Mouse (Mus musculus) layer of hippocampus, postnatal 10 days (tissue): ENCODE data around the gene Nedd9. TPM values are rescaled to one million over a fixed set of nuclear protein-coding genes. Genes with fewer than 3 reads are reported as not detected.

Experiments used
- DNase-seq, 2 experiments: peaks; one replicate each; pipeline ENCODE4 v3.0.0; 2021; ENCODE audit warnings: low spot score in 2 of 2
- total RNA-seq, 2 experiments: library from RNA; stranded (reverse); gene quantifications; 2 replicates each; pipeline ENCODE4 v1.2.3; 2021

Nedd9 gene
- total RNA-seq, 2 experiments from 2014 or later = 16.9 to 20.7 TPM

DNA sequence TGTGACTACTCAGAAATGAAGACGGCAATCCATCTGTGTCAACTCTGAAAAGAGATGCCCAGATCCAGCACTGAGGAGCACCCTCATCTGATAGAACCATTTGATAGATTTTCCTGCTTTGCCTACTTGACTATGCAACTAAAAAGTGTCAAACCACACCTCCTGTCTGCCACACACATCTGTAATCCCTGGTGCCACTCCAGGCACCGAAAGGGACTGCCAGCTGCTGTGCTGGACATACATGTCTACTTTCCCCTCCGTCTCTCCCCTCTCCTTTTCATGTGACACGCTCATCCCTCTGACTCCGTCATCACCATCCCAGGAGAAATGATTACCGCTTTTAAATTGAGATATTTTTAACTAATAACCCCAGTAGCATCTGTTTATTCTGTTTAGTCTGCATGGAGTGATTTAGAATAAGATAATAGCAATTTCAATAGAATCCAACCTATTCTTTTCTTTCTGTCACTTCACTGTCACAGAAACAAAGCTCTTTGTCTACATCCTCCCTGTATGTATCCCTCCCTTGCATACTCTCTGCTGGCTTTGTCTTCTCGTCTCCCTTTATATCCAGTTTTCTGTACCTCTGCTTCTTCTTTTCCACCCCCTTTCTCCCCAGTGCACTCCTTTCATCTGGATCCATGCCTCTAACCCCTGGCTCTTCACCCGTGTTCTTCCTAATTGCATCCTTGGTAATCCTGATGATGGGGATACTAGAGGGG, 5.0 kb upstream of the Nedd9 start:
- DNase-seq = no peak

DNA sequence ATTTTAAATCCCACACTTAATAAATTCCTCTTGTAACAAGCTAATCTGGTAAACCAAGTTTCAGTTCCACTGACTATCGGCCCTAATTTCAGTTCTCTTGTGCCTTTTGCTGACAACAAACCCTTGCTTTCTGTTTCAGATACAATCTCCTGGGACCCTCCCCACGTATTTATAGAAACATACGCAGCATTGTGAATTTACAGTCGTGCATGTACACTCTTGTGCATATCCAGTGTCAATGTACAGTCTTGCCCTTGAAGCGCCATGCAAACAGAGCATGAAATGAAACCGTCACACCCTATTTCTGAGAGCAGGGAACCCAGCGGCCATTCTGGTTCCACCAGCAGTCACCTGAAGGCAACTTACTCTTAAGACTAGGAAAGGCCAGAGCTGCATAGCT, 4.4 kb upstream of the Nedd9 start:
- no peak for DNase-seq

DNA sequence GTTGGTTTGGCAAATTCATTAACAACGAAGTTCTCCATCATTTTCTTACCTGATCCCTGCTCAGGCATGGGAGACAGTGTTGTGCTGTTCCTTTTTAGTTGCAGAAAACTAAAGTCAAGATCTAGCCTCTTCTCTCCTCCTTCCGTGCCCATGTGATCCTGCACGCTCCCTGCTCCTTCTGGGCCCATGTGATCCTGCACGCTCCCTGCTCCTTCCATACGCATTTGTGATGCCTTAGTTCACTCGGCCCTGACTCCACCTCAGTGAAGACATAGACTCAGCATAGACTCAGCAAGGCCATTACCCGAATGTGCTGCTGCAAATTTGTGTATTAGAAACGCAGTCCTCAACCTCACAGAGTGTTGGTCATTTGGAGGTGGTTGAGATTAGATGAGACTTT, 3.1 kb upstream of the Nedd9 start:
- no peak for DNase-seq

DNA sequence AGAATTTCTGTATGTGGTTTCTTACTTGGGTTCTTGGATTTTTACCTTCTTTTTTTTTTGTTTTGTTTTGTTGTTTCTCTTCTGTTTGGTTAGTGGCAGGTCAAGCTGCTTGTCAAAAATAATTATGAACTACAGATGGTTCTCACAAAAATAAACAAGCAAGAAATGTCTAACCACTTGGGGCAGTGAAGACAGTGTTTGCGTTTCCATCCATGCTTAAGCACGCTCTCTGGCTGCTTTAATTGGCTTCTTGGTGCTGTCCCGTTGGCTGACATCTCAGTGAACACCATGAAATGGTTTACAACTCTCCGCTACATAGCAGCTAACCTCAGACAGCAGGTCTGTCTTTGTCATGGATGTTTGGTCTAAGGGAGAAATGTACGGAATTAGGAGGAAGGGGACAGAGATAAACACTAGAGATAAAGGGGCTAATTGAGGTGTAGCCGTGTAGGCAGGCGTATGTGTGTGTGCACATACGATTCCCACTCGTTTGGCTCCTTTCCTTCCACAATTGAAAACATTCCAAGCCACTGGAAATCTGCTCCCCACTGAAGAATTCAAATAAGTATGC, 2.6 kb upstream of the Nedd9 start:
- DNase-seq = no peak

DNA sequence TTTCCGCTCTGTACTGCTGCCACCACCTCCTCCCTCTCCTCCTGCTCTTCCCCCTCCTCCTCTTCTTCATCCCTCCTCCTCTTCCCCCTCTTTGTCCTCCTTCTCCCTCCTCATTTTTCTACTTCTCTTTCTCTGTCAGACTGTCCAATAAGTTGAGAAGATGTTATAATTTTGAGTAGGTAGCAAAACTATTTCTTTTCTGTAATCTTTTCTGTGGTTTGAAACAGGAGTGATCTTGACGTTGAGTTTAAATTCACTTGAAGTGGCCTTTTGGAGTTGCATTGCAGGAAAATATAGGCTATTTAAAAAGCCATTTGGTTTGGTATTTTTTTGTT, 214 bp upstream of the Nedd9 start:
- no peak for DNase-seq

DNA sequence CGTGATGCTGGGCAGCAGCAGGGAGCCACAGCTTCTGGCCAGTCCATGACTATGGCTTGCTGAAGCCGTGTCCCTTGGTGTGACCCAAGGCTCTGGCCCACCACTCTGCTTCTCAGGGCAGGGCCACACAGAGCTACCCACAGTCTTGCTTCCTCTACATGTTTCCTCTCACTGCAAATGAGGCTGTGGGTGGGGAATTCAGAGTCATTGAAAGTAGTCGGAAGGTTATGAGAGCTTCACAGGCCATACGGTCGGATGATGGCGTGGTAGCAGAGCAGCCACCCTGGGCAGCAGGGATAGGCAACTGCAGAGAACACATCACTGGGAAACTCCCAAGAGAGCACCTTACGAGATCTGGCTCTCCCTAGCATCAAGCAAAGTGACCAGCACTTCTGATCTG, 3.2 kb downstream of the Nedd9 start:
- DNase-seq = no peak

DNA sequence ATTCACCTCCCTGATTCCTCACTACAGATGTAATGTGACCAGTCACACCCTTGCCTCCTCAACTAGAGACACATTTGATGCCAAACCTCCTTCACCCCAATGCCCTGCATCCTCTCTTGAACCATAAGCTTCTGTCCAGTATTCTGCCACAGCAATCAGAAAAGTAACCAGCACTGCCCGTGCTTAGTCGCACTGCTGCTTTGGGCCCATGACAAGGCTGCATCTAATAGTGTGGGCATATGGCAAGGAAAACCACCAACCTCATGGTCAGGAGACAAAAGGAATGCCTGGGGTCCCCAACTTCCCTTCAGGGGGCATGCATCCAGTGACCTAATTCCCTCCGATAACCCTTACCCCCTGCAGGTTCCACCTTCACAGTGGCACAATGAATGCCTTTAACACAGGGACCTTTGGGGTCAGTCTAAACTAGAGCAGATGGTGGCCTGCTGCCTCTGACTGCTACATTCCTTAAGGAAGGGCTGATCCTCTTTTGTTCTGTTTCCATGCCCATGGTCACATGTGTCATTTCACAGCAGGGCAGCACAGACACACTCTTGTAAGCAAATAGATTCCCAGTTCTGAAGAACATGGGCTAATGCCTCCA, 4.7 kb downstream of the Nedd9 start:
- DNase-seq = no peak

DNA sequence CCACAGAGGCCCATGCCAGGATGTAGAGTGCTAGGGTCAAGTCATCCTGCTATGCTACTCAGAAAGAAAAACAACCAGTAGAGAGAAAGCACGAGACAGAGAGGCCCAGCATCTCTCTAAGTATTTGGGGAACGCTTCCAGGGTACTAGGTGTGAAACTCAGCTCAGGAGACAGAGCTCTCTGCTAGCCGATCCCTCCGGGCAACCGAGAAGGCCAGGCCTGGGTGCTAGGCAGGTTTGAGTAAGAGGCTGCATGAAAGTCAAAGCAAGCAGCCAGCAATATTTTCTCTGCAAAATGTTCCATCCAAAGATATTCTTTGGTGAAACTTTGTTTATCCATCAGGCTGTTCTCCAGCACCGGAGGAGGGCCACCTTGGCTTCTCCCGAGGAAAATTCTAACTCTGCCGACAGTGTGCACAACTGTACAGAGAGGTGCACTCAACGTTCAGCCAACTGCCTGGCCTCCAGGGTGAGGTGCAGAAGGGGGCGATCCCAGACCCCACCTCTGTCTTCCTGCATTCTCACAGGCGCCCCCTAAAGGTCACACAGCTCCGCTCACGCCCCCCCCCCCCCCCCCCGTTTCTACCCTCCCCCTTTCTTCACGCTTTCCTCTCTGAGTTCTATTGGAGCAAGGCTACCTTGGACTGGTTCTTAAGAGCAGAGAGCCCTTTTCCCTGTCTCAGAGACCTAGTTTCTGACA, 7.3 kb downstream of the Nedd9 start:
- DNase-seq = no peak

DNA sequence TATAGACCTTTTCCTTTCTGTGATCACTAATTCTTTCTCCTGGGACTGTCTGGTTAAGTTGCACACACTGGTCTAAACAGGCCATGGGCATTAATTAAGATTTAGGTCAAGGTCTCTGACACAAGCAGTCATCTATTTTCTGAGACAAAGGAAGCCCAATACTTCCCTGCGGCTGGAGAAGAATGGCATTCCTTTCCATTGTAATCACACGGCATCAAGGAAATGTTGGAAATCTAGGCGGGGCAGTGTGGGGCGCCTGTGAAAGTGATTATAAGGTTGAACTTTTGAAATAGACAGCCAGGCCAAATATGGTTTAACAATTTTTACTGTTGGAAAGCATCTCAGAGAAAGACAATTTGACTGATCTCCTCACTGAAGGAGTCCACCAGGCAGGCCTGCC, 10.9 kb downstream of the Nedd9 start:
- no peak for DNase-seq

DNA sequence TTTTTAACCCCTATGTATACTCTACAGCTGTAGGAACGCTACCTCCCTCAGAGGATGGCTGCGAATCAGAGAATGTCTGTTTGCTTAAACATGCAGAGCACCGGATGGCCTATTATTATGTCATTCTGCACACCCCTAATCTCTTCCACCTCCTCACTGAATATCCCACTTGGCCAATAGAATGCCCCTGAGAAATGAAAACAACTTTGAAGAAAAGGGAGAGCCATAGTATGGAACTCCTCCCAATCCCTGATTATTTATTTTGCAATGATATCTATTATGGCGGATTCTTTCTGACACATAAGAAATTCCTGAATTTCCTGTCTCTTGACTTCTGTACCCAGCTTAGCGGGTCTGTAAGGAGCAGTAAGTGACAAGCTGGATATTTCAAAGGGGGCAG, 12.8 kb downstream of the Nedd9 start:
- no peak for DNase-seq

DNA sequence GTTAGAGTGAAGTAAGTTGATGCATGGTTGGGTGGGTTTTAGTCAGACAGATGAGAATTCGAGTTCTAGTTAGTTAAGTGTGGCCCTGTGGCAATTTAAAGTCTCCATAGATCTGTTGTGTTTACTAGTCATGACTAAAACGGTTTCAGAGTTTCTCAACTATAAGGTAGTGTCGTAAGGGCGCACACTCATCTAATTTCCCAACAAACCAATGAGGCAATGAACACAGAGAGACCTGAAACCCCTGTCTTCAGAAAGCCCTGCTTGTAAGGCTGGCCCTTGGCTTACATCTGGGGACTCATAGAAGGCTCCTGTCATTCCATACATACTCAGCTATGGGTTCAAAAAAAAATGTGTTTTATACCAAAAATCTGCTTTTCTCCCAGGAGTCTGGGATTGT, 13.7 kb downstream of the Nedd9 start:
- DNase-seq = no peak

DNA sequence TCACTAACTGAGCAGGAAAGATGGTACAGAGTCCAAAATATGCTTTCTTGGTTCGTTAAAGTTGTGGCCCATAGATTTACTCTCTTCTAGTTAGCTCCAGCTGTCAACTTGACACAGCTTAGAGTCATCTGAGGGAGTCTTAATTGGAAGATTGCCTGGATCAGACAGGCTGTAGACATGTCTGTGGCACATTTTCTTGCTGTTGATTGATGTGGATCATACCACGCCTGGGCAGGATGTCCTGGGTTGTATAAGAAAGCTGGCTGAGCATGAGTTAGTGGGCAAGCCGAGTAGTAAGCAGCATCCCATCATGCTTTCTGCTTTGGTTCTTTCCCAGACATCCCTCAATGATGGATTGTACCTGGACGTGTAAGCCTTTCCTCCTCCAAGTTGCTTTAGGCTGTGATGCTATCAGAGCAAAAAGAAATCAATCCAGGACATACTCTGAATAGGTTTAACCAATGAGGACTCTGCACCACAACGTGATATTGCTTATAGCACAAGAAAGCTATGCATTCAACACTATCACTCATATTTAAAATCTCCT, 14.2 kb downstream of the Nedd9 start:
- DNase-seq = no peak

DNA sequence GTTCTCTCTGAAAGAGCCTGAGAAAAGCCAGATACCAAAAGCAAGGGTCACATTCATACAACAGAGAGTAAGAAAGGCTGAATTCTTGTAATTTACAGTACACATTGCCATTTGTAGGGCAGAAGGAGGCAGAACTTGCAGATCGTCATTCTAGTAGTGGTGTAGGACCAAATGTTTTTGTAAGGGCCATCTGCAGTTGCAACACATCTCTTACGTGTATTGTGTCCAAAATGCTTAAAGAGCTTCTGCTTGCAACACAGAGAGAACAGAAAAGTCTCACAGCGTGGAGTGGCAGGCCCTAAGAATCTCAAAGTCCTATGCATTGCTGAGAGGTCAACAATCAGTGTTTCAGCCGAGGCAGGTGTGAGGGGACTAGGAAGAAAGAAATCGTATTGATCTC, 18.9 kb downstream of the Nedd9 start:
- DNase-seq = no peak

DNA sequence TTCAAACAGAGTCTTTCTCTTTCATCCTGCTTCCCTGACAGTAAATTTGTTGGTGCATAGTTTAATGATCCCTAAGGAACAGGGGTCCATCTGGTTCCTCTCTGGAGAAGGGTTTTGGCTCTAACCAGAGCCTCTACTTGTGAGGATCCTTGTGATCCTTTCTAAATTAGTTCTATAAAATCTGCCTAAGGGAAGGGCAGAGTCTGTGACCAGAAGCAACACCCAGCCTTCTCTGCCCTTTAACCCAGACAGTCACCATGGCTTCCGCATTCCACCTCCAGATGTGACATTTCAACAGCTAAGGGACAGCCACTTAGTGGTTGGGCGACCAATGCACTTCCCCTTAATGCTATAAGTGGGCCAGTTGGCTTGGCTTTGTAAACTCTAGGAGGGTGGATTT, 20.1 kb downstream of the Nedd9 start:
- DNase-seq = no peak

DNA sequence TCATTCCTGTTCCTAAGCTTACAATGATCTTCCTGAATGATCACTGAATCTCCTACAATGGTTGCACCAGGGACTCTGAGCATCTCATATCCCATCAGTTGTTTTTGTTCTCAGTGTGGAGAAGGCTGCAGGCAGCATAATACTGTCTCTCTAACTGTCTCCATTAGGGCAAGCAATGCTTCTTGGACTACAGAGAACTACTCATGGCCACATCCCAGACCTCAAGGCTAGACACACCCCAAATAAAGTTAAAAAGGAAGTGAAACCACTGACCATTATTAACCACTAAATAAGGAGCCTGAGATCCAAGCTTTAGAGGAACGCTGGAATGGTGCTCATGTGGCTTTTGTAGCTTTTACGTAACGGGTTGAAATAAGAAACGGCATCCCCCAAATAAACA, 20.5 kb downstream of the Nedd9 start:
- DNase-seq = no peak

DNA sequence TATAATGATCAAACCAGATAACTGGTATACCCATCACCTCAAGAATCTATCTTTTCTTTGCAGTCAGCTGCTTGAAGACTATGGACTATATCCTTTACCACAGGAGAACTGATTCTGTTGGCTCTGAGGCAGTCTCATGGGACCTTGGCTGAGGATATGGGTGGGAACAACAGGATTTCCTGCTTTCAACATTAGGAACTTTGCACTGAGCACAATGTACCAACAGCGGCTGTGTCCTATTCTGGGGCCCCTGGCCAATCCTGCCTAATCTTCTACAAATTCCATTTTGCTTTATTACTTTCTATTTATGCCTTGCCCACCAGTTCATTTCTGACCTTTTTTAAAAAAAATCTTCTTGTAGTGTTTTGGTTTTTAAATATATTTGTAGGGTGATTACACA, 21.0 kb downstream of the Nedd9 start:
- no peak for DNase-seq

DNA sequence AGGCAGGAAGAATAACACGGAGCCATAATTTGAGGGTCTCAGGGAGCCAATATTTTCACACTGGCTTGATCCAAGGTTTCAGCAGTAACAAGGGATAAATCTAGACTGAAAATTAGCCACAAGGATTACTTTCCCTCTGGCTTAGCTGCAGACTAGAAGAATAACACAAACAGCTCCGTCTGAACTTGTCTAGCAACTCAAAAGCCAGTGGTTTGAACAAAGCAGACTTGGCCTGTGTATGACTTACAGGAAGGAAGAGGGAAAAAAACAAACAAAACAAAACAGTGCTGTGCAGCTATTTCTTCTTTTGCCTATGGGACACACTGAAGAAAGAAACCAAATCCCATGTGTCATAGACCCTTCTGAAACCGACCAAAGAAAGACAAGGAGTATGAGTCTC, 25.7 kb downstream of the Nedd9 start:
- no peak for DNase-seq

DNA sequence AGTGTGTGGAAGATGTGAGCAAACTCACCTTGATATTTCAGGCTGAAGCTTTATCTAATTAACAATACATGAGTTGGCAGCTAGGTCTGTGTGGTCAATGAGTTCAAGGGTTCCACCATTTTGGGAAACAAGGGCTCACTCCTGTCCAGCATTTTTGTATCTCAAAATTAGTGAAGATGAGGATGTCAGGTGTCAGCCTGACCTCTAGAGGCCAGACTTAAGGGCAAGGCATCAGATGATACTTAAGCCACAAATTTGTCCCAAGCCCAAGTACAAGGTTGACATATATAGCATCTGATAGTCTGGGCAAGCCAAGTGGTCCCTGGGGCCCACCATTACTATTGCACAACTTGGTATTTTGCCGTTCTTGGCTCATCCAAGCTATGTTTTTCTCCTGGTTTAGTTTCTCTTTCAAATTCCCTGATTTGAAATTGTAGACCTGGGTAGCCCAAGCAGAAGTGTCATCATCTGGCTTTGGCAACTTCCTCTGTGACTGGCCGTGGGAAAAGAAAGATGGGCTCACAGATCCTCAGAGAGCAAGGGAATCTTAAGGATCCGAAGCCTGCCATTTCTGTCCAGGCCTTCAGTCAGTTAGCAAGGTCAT, 27.4 kb downstream of the Nedd9 start:
- DNase-seq = no peak

DNA sequence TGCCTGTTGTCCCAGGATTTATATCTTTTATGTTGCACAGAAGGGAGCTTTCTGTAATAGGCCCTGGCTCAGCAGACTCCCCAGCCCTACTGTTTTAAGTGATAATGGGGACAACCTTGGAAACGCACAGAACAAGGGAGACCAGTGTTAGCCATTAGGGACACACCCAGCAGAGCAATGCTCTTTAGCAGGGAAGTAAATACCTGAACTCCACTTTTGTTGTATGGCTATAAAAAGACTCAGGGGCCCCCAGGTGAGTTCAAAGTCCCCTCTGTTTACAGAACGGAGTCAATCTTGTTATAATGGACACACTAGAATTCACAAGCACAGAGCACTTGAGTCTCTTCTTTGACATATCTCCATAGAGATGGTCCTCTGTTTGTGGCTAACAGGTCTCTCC, 28.5 kb downstream of the Nedd9 start:
- DNase-seq = no peak

DNA sequence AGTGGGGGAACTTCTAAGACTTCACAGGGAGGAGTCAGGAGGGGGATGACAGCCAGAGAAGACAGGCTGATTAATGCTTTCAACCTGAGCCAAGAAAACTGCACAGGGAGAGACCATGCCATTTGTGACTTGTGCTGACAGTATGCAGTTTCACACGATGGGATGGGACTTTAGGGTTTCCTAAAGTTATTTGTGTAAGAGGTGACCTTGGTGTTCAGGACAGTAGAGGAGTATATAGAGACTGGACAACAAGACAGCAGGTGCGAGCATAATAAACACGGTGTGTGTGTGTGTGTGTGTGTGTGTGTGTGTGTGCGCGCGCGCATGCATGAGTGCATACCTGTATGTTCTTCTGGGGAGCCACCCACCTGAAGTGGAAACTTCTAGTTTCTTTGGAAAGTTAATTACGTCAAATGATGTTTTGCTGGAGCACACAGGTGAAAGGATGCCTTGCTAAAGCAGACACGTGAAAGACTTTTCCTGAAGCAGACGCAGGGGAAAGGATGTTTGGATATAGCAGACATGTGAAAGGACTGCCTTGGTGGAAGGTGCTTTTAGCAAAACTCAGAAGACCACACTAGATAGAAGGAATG, 29.3 kb downstream of the Nedd9 start:
- DNase-seq = no peak

DNA sequence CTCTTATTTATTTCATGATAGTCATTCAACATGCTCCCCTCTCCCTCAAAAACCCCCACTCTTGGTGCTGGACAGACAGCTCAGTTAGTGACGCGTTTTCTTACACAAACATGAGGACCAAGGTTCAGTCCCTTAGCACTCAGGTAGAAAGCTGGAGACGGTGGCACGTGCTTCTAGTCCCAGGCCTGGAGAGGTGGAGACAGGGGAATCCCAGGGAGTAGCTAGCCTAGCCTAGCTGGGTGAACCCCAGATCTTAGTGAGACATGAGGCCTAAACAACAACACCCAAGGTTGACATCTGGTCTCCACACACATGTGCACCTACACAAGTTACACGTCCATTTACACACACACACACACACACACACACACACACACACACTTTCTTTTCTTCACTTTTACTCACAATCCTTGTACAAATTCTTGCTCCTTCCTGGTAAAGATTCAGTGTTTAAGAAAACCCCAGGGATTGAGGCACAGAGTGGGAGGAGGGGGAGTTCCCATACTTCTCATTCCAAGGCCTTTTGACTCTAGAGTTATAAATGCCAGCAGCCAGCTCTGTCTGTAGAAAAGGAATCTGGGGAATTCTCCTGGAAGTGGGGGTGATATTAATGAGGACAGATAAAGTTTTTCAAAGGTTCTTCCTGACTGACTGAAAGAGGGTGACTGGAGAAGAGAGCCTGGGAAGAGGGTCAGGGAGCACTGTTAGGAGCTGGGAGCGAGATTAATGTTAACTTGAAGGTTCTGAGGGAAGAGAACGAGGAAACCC, 29.9 kb downstream of the Nedd9 start:
- no peak for DNase-seq
